Mouse (Mus musculus): Measurements from ENCODE around the gene Rora.

GRCm38 (mm10) chr9:69092119-69093013 lies 438.8 kb downstream of the Rora start:
- TF ChIP-seq CTCF (IDR thresholded peaks at IDR 0.05; ENCODE audit: extremely low read depth, insufficient read length, insufficient replicate concordance, low read depth, low read length) (no peak), POLR2A (IDR thresholded peaks at IDR 0.05; ENCODE audit: low read depth, low read length) (no peak)
